Mouse (Mus musculus): ENCODE data around the gene Adat1. TPM values are rescaled to one million over a fixed set of nuclear protein-coding genes. Genes with fewer than 3 reads are reported as not detected.

The Adat1 gene
- polyA plus RNA-seq, 1 experiment from 2014 or later: 17.8 TPM

GRCm38 (mm10) chr8:111954844-111955594 is 37.1 kb downstream of the Adat1 start:
- DNase-seq (ENCODE audit: low spot score): no peak
- Histone ChIP-seq H3K36me3 (ENCODE audit: control insufficient read depth, insufficient read depth, low read length) (peaks cover 22% of the 10 kb centered on the region), H3K4me1 (replicated peaks; ENCODE audit: control insufficient read depth, insufficient read depth, low read length) (no peaks in the 10 kb centered on the region), H3K9me3 (ENCODE audit: control insufficient read depth, low read length) (no peaks in the 10 kb centered on the region), H3K4me3 (ENCODE audit: low read depth, low read length) (no peak overlapping the region), H3K27ac (ENCODE audit: low read depth, low read length) (no peak overlapping the region), H3K9ac (ENCODE audit: low read depth, low read length) (no peak overlapping the region), H3K4me2 (no peak overlapping the region), H3K27me3 (replicated peaks; ENCODE audit: control insufficient read depth, insufficient read depth, low read length) (no peaks in the 10 kb centered on the region)
- WGBS: 86% methylated on average over 4 of the region's 4 CpGs
- no peak for ATAC-seq (replicated peaks; ENCODE audit: low FRiP score)

GRCm38 (mm10) chr8:111951936-111952335 is 40.2 kb downstream of the Adat1 start:
- no peak overlapping the region for H3K4me2 ChIP-seq
- no peak overlapping the region for H3K4me3 ChIP-seq (ENCODE audit: low read depth, low read length)
- H3K27me3 ChIP-seq (replicated peaks; ENCODE audit: control insufficient read depth, insufficient read depth, low read length): no peaks in the 10 kb centered on the region
- DNase-seq (ENCODE audit: low spot score) (no peak), ATAC-seq (replicated peaks; ENCODE audit: low FRiP score) (no peak)
- H3K36me3 ChIP-seq (ENCODE audit: control insufficient read depth, insufficient read depth, low read length): peaks cover 19% of the 10 kb centered on the region
- no peaks in the 10 kb centered on the region for H3K9me3 ChIP-seq (ENCODE audit: control insufficient read depth, low read length)
- WGBS: 93% methylated on average over 5 of the region's 5 CpGs
- no peak overlapping the region for H3K9ac ChIP-seq (ENCODE audit: low read depth, low read length)
- no peak overlapping the region for H3K27ac ChIP-seq (ENCODE audit: low read depth, low read length)
- no peaks in the 10 kb centered on the region for H3K4me1 ChIP-seq (replicated peaks; ENCODE audit: control insufficient read depth, insufficient read depth, low read length)

DNA sequence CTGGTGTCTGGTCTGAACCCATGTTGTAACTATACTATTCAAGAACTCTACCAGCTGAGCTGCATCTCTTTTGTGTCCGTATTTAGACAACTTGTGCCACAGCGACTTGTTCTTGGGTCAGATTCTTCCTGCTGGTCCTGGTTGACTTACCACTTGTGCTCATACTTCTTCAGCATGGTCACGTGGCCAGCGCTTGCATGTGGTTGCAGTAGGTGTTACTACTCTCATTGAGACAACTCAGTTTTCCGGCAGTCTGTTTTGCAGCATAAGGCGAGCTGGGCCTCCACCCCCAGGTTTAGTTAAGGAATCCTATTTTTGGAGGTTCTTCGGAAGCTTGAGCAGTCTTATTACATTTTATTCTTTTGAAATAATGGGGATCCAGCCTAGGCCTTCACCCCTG is 40.8 kb downstream of the Adat1 start:
- no peaks in the 10 kb centered on the region for H3K27me3 ChIP-seq (replicated peaks; ENCODE audit: control insufficient read depth, insufficient read depth, low read length)
- no peaks in the 10 kb centered on the region for H3K9me3 ChIP-seq (ENCODE audit: control insufficient read depth, low read length)
- H3K9ac ChIP-seq (ENCODE audit: low read depth, low read length): no peak overlapping the region
- H3K4me3 ChIP-seq (ENCODE audit: low read depth, low read length): no peak overlapping the region
- H3K27ac ChIP-seq (ENCODE audit: low read depth, low read length): no peak overlapping the region
- no peaks in the 10 kb centered on the region for H3K4me1 ChIP-seq (replicated peaks; ENCODE audit: control insufficient read depth, insufficient read depth, low read length)
- WGBS: 91% methylated on average over 7 of the region's 7 CpGs
- H3K4me2 ChIP-seq: no peak overlapping the region
- DNase-seq (ENCODE audit: low spot score) (no peak), ATAC-seq (replicated peaks; ENCODE audit: low FRiP score) (no peak)
- H3K36me3 ChIP-seq (ENCODE audit: control insufficient read depth, insufficient read depth, low read length): peaks cover 15% of the 10 kb centered on the region

DNA sequence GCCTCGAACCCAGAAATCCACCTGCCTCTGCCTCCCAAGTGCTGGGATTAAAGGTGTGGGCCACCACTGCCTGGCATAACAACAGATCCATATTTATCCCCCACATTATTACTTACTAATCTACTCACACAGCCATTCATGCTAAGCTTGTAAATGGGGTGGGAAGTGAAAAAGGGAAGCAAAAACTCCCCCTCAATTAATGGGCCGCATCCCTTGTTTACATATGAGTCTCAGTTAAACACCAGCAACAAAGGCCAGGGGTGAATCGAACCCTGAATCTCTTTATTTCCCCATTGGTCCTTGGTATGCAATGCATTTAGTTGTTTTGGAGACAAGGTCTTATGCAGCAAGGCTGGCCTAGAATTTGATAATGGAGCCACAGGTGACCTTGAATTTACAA is 41.3 kb downstream of the Adat1 start:
- no peak overlapping the region for H3K9ac ChIP-seq (ENCODE audit: low read depth, low read length)
- no peak overlapping the region for H3K27ac ChIP-seq (ENCODE audit: low read depth, low read length)
- no peak for DNase-seq (ENCODE audit: low spot score)
- H3K4me2 ChIP-seq: no peak overlapping the region
- WGBS: 79% methylated on average over 3 of the region's 3 CpGs
- no peaks in the 10 kb centered on the region for H3K27me3 ChIP-seq (replicated peaks; ENCODE audit: control insufficient read depth, insufficient read depth, low read length)
- no peak for ATAC-seq (replicated peaks; ENCODE audit: low FRiP score)
- H3K4me1 ChIP-seq (replicated peaks; ENCODE audit: control insufficient read depth, insufficient read depth, low read length): no peaks in the 10 kb centered on the region
- no peaks in the 10 kb centered on the region for H3K9me3 ChIP-seq (ENCODE audit: control insufficient read depth, low read length)
- no peak overlapping the region for H3K4me3 ChIP-seq (ENCODE audit: low read depth, low read length)
- H3K36me3 ChIP-seq (ENCODE audit: control insufficient read depth, insufficient read depth, low read length): peaks cover 15% of the 10 kb centered on the region

GRCm38 (mm10) chr8:111947954-111948353 is 44.1 kb downstream of the Adat1 start:
- Histone ChIP-seq H3K27ac (ENCODE audit: low read depth, low read length) (no peak overlapping the region), H3K27me3 (replicated peaks; ENCODE audit: control insufficient read depth, insufficient read depth, low read length) (no peaks in the 10 kb centered on the region), H3K4me1 (replicated peaks; ENCODE audit: control insufficient read depth, insufficient read depth, low read length) (no peaks in the 10 kb centered on the region), H3K36me3 (ENCODE audit: control insufficient read depth, insufficient read depth, low read length) (peaks cover 11% of the 10 kb centered on the region), H3K4me2 (no peak overlapping the region), H3K4me3 (ENCODE audit: low read depth, low read length) (no peak overlapping the region), H3K9me3 (ENCODE audit: control insufficient read depth, low read length) (no peaks in the 10 kb centered on the region), H3K9ac (ENCODE audit: low read depth, low read length) (no peak overlapping the region)
- 92% methylated on average over 8 of the region's 8 CpGs for WGBS
- DNase-seq (ENCODE audit: low spot score) (no peak), ATAC-seq (replicated peaks; ENCODE audit: low FRiP score) (no peak)

DNA sequence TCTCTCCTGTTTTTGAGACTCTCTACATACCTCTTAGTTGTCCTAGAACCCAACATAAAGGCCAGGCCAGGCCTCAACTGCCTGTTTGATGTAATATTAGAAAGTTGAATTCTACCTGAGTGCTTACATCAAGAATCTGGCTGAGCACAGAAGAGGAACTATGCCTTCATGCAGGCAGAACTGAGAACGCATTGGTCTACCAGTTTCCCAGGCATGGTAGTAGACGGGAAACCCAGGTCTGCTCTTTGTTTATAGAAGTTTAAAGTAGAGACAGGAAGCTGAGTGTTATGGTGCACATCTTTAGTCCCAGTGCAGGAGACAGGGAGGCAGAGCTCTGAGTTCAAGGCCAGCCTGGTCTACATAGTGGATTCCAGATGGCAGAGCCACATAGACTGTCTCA is 45.0 kb downstream of the Adat1 start:
- no peak overlapping the region for H3K27ac ChIP-seq (ENCODE audit: low read depth, low read length)
- H3K36me3 ChIP-seq (ENCODE audit: control insufficient read depth, insufficient read depth, low read length): peaks cover 8% of the 10 kb centered on the region; the same call in 1 of the 2 replicates
- no peak overlapping the region for H3K4me2 ChIP-seq
- DNase-seq (ENCODE audit: low spot score) (no peak), ATAC-seq (replicated peaks; ENCODE audit: low FRiP score) (no peak)
- H3K4me1 ChIP-seq (replicated peaks; ENCODE audit: control insufficient read depth, insufficient read depth, low read length): no peaks in the 10 kb centered on the region
- H3K4me3 ChIP-seq (ENCODE audit: low read depth, low read length): no peak overlapping the region
- H3K9me3 ChIP-seq (ENCODE audit: control insufficient read depth, low read length): no peaks in the 10 kb centered on the region
- H3K9ac ChIP-seq (ENCODE audit: low read depth, low read length): no peak overlapping the region
- WGBS: 80% methylated on average over 2 of the region's 2 CpGs
- no peaks in the 10 kb centered on the region for H3K27me3 ChIP-seq (replicated peaks; ENCODE audit: control insufficient read depth, insufficient read depth, low read length)

DNA sequence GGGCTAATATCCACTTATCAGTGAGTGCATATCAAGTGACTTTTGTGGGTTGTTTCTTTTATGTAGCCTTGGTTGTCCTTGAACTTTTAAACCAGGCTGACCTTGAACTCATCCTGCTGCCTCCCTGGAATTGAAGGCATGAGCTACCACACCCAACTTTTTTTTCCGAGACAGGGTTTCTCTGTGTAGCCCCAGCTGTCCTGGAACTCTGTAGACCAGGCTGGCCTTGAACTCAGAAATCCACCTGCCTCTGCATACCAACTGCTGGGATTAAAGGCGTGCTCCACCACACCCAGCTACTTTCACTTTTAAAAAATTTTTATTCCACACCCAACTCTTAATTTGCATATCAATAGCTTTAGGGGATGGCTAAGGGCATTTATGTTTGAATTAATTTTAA is 48.6 kb downstream of the Adat1 start:
- no peak overlapping the region for H3K27ac ChIP-seq (ENCODE audit: low read depth, low read length)
- no peaks in the 10 kb centered on the region for H3K9me3 ChIP-seq (ENCODE audit: control insufficient read depth, low read length)
- no peak overlapping the region for H3K4me2 ChIP-seq
- peaks cover 13% of the 10 kb centered on the region for H3K4me1 ChIP-seq (replicated peaks; ENCODE audit: control insufficient read depth, insufficient read depth, low read length)
- no peak overlapping the region for H3K9ac ChIP-seq (ENCODE audit: low read depth, low read length)
- no peaks in the 10 kb centered on the region for H3K27me3 ChIP-seq (replicated peaks; ENCODE audit: control insufficient read depth, insufficient read depth, low read length)
- H3K4me3 ChIP-seq (ENCODE audit: low read depth, low read length): no peak overlapping the region
- peaks cover 8% of the 10 kb centered on the region; the same call in 1 of the 2 replicates for H3K36me3 ChIP-seq (ENCODE audit: control insufficient read depth, insufficient read depth, low read length)
- DNase-seq (ENCODE audit: low spot score) (no peak), ATAC-seq (replicated peaks; ENCODE audit: low FRiP score) (no peak)
- 82% methylated on average over 2 of the region's 2 CpGs for WGBS

DNA sequence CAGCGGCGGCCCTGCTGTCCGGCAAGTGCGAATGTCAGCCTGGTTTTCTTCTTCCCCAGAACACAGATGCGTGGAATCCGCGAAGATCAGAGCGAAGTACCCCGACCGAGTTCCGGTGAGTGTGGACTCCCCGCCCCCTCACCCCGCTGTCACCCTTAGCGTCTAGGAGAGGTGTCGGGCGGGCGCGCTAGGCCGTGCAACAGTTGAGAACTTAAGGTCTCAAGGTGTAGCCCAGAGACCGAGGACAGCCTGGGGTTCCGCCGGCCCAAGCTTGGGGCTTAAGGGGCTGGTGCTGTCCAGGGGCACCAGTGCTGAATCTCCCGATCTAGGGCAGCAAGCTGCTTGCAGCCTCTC is 51.0 kb downstream of the Adat1 start:
- peak; percentile 49 for DNase-seq (ENCODE audit: low spot score)
- peak; percentile 19; the same call in 1 of the 2 replicates for ATAC-seq (replicated peaks; ENCODE audit: low FRiP score)
- peaks cover 13% of the 10 kb centered on the region for H3K4me1 ChIP-seq (replicated peaks; ENCODE audit: control insufficient read depth, insufficient read depth, low read length)
- peak overlapping the region; percentile 95 for H3K4me2 ChIP-seq
- peak overlapping the region; percentile 92 for H3K9ac ChIP-seq (ENCODE audit: low read depth, low read length)
- peaks cover 8% of the 10 kb centered on the region; the same call in 1 of the 2 replicates for H3K36me3 ChIP-seq (ENCODE audit: control insufficient read depth, insufficient read depth, low read length)
- H3K27ac ChIP-seq (ENCODE audit: low read depth, low read length): peak overlapping the region; percentile 73; the same call in 1 of the 2 replicates
- H3K9me3 ChIP-seq (ENCODE audit: control insufficient read depth, low read length): no peaks in the 10 kb centered on the region
- H3K4me3 ChIP-seq (ENCODE audit: low read depth, low read length): peak overlapping the region; percentile 99
- under 1% methylated on average over 23 of the region's 23 CpGs for WGBS
- H3K27me3 ChIP-seq (replicated peaks; ENCODE audit: control insufficient read depth, insufficient read depth, low read length): no peaks in the 10 kb centered on the region

All from liver, embryonic 11.5 days (tissue).